Mouse (Mus musculus) heart, postnatal 4 days (tissue): ENCODE results near the gene Add3. TPM values are rescaled to one million over a fixed set of nuclear protein-coding genes. Genes with fewer than 3 reads are reported as not detected.
A peak's percentile ranks its signal among the peaks of the same experiment; 100 is the strongest.

ENCODE experiments used
- DNase-seq: peaks from one replicate; pipeline ENCODE4 v3.0.0; 2021
- total RNA-seq, 2 experiments: library from RNA; stranded (reverse); gene quantifications; 2 replicates each; pipeline ENCODE4 v1.2.3; 2021

Add3 gene
- total RNA-seq, 2 experiments from 2014 or later, result 99.0 to 102 TPM

DNA sequence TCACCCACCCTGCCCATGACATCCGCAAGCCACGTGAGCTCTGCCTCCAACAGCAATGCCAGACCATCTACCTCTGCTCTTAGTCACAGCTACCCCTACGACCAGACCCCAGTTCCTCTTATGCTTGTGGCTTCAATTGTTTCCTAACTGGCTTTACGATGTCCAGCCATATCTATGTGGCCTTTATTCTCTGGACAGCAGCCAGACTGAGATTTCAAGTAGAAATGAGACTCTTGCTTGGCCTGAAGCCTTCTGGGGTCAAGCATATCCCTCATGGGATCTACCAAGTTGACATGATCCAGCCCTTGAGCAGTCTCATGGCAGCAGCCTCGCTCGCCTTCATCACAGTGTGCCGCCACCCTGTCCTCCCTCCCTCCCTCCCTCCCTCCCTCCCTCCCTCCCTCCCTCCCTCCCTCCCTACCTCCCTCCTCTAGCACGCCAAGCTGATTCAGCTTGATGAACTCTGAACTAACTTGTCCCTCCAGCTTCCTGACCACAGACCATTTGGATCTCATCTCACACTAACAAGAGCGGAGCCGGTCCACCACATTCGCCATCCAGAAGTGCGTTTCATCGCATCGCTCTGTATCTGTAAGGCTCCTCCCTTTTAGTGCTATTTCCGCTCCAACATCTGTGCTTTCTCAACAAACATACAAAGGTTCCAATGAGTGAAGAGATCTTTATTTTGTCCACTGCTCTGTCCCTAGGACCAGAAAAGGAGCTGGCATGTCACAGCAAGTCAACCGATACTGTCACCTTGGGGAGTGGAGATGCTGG is 9.7 kb upstream of the Add3 start:
- peak; percentile 40 for DNase-seq

DNA sequence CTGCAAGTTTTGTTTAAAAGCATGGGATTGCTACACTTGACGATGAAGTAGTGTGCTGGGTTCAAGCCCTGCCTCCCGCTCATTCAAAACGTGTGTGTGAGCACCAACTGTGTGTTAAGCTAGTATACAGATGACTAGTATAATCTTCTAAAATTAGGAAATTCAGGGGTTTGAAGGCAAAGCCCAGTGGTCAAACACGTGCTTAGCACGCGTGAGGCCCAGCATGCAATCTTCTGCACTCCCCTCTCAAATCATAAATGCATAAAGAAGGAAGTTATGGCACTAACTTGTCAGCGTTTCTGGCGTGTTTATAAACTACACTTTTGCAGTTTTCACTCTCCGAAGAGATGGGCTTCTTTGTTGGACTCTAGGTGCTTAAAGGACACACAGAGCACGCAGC is 7.8 kb upstream of the Add3 start:
- no peak for DNase-seq

DNA sequence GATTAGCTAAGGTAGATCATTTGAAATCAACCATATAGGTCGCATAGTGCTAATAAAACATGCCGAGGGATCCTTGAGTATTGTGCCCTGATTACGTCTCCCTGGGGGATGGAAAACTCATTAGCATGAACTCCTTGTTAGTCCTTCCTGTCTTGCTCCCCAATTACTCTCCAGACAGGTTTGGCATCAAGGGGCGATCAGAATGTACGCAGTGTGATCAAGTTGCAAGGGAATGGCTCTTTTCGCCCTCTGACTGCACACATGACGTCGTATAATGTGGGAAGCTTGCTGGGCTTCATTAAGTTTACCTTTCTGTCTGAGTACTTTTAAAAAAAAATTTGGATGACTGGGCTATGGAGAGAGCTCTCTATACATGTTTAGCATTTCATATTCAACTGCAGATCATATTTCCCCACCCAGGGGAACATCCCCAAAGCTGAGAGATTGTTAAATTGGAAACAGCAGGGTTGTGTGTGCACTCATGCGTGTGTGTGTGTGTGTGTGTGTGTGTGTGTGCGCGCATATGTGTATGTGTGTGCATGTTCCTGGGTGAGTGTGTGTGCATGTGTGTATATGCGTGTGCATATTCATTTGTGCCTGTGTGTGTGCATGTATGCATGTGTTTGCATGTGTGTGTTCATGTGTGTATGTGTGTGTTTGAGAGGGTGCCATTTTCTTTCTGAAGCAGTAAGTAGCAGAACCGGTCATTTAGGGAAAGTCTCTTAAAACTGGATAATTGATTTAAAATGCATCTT is 3.7 kb upstream of the Add3 start:
- no peak for DNase-seq

DNA sequence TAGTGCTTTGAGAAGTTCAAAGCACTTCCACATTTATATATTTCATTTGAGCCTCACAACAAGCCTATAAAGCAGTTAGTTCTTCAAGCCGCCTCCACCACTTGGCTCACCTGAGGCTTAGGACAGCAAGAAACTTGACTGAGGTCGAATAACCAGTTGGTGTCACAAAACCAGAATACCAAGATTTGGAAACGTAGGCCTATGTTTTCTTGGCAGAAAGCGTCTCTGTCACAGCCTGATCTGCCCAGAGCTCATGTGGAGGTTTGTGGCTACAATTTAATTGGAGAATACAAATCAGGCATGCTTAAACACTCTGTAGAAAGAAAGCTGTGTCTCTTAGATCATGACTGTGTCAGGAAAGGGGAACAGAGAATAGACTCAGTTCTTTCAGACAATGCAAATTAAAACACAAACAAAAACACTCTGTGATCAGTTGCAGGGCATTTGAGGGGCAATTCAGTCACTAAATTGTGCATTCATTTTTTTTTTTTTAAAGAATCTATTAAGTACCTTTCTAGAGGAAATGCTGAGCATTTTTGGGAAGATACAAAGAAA is 3.0 kb upstream of the Add3 start:
- no peak for DNase-seq

DNA sequence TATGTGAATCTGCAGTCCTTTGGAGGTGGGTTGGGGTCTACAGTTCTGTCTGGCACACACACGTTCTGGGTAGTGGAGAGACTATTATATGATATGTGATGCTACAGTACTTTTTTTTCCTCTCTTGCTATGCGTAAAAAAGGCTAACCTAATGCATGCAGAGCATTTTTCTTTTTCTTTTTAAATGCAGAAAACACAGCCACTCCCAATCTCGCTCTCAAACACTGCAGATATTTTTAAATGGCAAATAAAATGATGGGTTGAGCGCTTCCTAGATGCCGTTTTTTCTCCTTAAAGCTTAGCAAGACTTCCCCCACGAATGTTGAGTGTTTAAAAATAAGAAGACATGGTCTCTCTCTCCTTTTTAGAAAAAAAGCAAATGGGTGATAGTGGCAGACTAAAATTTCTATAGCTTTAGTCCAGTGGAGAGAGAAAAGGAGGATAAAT is 584 bp downstream of the Add3 start:
- no peak for DNase-seq

DNA sequence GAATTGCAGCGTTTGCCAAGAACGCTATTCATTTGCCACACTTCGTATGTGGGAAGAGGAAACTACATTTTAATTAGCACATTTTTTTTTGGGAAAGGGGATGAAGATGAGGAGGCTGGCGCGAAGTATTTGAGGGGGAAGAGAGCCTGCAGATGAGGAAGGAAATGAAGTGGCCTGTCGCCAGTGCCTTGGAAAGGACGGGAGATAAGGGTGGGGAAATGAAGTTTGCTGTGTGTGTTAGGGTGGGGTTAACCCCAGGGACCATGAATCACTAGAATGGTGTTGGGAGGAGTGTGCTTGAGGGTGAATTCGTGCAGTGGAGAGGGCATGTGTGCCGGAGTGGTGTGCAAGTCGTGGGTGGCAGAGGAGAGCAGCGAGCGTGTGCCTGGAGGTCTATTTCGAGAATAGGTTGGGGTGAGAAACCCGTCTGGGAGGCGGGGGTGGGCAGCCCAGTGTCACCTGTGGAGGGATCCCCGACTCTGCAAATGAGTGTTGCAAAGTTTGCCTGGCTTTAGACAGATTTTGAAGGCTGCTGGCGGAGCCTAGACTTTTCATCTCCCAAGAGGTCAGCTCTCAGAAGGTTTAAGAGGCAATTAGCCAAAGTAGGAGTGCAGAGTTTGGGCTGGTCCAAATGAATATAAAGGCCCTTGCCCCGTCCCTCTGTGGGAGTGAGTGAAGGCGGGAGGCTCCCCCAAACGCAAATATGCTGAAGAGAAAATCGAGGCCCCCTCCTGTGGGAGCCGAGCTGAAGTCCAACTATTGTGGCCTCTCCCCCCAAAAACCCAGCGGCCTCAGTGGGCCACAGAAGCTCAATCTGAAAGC is 1.2 kb downstream of the Add3 start:
- peak; percentile 68 for DNase-seq

DNA sequence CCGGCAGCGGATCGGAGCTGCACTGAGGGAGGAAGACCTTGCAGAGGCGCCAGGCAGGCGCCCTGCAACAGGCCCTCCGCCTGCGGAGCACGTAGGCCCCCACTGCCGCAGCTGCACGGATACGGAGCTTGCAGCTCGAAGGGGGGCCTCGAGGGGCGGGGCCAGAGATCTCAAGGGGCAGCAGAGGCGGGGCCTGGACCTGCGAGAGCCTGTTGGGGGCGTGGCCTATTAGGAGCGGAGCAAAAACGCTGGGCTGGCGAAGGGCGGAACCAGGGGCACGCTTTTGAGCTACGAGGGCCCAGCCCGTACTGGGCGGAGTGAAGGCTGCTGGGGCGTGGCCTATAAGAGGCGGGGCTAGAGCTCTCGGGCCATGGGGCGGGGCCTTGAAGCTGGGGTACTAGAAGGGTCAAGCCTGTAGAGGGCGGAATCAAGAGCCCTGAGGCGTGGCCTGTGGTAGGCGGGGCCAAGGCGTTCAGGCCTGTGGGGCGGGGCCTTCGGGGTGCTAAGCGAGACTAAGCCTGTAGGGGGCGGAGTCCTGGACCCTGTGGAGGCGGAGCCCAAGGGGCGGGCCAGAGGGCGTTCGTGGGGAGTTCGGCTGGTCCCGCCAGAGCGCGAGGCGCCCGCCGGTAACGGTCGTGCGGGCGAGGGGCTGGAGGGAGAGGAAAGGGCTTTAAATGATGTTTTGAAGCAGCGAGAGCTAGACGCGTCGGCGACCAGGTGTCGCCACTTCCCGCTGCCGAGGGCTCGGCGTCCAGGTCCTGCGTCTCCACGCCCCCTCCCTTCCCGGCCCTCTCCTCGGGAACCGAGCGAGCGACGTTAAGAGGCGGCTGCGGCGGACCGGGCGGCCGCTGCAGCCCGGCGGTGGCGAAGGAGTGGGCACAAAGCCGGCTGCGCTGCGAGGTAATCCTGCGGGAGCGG is 2.2 kb downstream of the Add3 start:
- DNase-seq, result peak; percentile 100

DNA sequence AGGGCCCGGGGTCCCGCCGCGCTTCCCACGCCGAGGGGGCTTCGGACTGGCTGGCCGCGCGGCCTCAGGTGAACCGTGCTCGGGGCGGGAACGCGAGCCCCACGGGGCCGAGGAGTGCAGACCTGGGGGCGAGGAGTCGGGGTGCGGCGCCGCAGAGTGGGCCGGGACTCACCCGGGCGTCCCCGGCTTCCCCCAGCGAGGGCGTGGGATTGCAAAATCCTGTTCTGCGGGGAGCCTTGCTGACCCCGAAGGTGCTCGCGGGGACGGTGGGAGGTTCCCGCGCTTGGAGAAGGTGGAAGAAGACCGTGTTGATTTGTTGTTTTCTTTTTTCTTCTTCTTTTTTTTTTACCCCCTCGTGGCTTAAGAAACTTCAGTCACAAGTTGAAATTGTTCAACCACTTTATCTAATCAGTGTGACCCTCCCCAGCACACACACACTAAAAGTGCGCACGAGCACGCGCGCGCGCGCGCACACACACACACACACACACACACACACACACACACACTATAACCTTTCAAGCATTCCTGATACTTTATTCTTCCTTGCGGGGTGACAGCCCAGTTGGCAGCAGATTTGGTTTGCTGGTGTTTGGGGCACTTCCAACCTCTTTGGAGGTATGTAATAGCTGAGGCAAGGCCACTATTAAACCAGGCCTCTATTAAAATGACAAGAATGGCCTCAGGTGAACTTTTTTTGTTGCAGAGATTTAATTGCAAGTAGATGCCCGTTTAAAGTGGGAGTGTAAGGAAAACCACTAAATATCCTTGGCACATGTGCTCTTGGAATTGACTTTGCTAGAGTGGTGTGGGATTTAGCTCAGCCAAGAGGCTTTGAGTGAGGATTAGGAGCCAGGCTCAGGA is 3.1 kb downstream of the Add3 start:
- peak; percentile 57 for DNase-seq

DNA sequence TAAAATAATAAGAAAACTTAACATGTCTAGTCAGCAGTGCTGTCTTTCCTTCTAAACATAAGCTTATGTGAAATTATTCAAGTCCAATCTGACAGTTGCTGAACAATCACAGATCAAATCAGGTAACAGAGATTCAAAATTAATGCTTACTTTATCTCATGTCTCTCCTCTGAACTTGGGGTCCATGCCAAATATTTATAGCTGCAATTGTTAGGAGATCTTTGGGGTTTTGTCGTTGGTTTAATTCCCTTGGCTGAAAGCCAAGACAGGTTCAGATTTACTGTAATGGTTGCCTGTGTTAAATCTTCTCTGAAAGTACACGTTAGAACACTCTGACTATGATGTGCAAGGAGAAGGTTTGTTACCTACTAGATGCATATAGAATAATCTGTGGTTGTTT is 4.8 kb downstream of the Add3 start:
- DNase-seq, result no peak

DNA sequence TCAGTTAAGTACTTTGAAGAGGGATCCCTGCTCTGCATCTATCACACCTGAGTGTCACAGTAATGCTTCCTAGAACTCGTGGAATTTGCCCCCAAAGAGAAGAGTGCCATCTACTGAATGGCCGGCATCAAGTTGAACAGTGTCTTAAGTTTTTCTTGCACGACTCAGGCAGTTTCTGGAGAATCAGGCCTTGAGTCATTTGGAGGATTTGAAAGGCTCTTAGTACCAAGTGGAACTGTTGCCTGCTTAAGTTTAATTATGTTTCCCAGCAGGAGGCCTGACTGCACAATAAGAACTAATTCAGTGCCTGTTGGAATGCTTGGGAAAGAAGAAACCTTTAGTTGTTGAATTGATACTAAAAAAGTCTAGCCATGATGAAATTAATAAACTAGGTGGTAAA is 9.1 kb downstream of the Add3 start:
- DNase-seq, result no peak

DNA sequence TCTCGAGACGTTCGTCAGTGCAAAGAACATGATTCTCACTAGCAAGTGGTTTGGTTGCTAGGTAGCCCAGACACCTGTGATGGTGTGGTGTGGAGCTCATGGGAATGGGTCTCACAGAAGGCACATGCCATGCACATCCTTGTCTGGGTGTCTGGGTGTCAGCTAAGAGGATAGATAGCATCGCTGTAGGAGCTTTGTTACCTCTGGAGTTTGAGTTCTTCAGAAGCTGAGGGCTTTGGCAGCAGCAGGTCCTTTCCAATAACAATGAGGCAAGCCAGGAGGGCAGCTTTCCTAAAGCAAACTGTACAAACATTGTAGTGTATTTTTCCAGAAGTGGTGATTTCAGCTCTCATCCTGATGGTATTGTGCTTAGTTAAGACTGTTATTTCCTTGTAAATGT is 12.2 kb downstream of the Add3 start:
- DNase-seq, result no peak

DNA sequence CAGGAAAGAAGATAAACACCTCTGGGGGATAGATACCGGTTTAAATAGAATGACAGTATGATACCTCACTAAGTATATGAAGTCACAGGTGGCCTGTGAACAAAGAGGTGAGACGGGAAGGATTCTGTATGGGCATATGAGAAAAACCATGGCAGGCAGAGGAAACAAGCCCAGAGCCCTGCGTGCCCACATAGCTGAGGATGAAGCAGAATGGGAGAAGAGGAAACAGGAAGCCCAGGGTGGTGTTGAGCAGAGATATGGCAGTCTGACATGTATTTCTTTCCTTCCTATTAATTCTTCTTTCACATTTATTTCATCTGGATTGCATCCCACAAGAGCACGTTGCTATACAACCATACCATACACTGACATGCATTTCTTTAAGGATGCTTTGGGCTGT is 12.9 kb downstream of the Add3 start:
- no peak for DNase-seq

DNA sequence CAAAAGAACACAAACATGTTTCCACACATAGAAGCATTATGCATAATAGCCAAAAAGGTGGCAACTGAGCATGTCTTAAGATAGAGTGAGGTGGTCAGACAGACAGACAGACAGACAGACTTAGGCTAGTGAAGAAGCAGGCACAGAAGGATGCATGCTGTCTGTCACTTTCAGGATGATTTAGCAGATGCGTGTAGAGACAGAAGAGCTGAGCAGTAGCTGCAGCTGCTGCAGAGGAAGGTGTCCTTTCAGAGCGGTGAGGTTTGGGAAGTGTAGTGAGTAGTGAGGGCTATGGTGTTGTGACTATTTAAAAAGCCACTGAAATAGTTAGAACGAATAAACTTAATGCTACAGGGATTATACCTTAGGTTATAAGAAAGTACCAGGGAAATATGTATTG is 13.9 kb downstream of the Add3 start:
- no peak for DNase-seq

DNA sequence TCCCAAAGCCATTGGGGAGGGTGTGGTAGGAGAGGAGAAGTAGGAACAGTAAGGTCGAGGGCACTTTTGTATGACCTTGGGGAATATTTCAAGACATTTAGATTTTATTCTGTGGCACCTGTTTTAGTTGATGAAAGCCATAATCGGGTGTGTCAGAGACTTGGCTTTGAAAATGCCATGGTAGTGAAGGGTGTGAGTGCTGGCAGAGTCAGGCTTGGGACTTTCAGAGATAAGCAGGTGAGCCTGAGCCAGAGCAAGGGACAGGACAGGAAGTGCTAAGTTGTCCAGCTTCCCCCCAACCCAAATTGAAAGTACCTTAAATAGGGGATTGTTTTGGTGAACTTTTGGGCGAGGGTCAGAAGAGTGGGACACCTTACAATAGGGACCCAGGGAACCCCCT is 16.1 kb downstream of the Add3 start:
- no peak for DNase-seq

DNA sequence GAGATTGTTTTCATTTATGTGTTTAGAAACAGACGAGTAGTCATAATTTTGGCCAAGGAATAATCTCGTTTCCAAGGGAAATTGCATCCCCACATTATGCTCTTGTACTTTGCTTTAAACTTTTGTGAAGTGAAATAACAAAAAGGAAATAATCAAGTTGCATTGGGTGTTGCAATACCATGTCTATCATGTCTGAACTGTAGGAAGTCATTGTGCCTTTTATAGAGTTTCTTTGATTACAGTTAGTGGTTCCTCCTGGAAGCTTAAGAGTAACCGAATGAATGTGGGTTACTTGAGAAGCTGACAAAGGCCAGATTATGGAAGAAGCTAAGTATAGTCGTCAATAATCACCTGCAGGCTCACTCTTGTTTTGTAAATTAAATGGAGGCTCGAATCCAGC is 16.9 kb downstream of the Add3 start:
- DNase-seq, result no peak

DNA sequence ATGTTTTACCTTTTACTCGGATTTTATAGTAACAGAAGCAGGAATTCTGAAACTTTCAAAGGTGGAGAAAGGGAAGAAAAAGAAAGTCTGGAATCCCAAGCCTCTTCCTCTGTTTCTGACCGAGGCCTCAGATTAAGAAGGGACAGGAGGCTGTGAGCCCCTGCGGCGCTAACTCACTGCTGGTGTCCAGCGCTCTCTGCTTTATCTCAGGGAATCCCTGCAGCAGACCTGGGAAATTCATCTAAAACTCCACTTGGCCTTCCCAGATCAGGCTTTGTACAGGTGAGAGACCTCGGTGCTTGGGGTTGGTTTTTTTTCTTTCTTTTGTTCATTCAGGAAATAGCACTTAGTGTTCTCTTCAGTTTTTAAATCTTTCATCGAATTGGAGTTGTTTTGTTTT is 19.1 kb downstream of the Add3 start:
- no peak for DNase-seq

DNA sequence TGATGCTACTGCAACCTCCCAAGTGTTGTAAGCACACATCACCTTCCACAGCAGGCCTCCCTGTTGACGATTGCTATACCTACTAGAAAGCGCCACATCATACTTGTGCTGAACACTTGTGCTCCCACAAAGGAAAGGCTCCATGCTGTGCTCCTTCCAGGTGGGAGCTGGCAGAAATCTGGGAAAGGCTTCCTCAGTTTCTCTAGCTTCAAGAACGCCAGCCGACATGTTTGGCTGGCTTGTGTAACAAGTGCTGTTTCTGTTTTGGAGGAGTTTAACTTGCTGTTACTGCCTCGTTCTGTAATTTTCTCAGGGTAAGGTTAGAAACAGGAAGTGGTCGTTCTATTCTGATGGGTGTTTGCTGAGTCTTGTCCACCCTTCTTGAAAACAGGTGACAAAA is 22.7 kb downstream of the Add3 start:
- DNase-seq, result no peak

DNA sequence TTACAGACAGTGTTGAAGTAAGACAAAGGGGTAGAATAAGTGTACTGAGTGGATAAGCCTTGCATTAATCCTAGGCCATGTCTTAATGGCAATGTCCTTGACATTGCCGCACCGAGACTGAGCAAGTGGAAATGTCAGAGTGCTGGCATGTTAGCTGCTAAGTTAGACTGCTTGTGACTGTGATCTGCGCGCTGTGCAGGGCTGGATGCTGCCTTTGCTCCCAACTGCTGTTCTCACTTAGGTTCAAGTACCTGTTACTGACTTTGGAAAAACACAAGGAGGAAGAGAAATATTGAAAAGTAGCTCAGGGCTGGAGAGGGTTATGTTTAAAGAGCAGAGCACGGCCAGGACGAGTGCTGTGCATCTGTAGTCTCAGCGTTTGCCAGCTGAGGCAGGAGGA is 24.4 kb downstream of the Add3 start:
- no peak for DNase-seq

DNA sequence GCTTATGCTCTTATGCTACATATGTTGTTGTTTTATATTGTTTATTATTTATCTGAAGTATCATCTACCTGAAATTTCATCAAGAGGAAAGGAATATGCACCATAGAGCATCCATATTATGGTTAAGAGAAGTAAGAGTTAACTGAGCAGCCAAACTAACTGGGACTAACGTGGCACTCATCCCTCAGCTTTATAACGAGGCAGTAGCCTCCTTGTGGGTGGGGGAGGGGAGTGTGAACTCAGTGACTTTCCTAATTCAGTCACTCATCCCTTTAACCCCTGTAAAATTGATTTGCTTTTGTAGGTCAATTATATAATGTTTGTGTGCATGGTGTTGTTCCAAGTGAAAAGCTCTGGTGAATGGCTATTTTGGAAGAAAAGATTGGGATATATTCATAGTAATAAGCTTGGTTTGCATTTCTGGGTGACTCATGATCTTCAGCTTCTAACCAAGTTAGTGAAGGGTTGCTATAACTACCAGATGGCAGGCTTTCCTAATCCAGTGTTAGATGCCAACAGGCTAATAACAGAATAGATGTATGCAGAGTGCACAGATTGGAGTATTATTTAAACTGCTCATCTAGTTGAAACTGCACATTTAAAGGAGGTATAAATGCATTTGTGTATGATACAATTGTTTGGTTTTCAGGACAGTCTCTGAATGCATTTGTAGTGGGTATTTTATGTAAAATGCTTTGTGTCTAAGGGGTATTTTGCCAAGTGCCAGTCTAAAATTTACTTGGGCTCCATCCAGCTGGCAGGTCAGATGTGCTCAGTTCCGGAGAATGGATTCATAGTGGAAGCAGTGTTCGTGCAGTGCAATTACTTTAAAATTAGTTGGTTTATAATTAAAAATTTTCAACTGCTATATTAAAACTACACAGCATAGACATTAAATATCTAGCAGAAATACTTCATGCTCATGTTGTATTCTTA is 25.3 kb downstream of the Add3 start:
- no peak for DNase-seq

DNA sequence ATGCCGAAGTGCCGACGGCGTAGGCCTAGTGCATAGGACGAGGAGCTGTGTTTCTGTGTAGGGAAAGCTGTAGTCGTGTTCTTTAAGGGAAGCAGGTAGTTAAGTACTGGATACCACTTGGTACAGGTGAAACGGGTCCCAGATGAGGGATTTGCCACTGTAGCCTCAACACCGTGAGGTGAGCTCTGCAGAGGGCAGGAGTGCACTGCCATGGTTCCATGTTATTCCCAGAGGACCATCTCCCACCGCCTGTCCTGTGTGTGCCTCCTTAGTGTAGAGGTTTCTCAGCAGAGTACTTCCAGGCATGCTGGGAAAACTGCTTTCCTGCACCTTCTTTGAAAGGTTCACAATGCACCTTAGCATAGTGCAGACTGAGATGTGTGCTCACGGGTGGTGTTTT is 26.1 kb downstream of the Add3 start:
- DNase-seq, result no peak
